Mouse (Mus musculus): ENCODE measurements around the gene Epb41l3. TPM values are rescaled to one million over a fixed set of nuclear protein-coding genes. Genes with fewer than 3 reads are reported as not detected.
A peak's percentile ranks its signal among the peaks of the same experiment; 100 is the strongest.

Epb41l3 gene
- polyA plus RNA-seq, 1 experiment: 8.4 TPM

DNA sequence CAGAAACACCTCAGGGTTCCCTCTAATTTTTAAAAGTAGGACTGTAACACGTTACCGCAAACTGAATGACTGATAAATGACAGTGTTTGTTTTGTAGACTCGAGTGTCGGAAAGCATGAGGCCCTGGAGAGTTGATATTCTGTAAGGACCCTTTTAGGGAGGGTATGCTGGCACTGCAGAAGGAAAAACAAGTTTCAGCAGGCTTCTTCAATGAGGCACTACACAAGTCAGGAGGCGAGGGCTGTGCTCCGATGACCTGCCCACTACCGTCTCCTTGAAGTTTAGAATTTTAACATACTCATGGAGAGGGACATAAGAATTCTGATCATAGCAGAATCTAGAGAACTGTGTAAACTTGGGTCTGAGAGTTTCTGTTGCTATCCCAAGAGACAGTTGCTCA is 15.1 kb upstream of the Epb41l3 start:
- no peak for TF ChIP-seq POLR2A (IDR thresholded peaks at IDR 0.05; ENCODE audit: control insufficient read depth, extremely low read depth, insufficient read depth, low read length, poor library complexity)
- TF ChIP-seq CTCF (IDR thresholded peaks at IDR 0.05; ENCODE audit: borderline replicate concordance, control insufficient read depth, extremely low read depth, insufficient read depth, low read length, poor library complexity): no peak
- Histone ChIP-seq H3K4me3 (ENCODE audit: control insufficient read depth, insufficient read depth, low read length) (no peak overlapping the region), H3K4me1 (replicated peaks; ENCODE audit: control insufficient read depth, insufficient read depth, low read length) (no peaks in the 10 kb centered on the region), H3K27me3 (ENCODE audit: control insufficient read depth, insufficient read depth, low read length) (no peaks in the 10 kb centered on the region), H3K36me3 (ENCODE audit: control insufficient read depth, insufficient read depth, low read length) (no peaks in the 10 kb centered on the region), H3K27ac (ENCODE audit: control insufficient read depth, insufficient read depth, low read length) (no peak overlapping the region)
- no peak for DNase-seq
- WGBS: 90% methylated on average over 7 of the region's 7 CpGs

DNA sequence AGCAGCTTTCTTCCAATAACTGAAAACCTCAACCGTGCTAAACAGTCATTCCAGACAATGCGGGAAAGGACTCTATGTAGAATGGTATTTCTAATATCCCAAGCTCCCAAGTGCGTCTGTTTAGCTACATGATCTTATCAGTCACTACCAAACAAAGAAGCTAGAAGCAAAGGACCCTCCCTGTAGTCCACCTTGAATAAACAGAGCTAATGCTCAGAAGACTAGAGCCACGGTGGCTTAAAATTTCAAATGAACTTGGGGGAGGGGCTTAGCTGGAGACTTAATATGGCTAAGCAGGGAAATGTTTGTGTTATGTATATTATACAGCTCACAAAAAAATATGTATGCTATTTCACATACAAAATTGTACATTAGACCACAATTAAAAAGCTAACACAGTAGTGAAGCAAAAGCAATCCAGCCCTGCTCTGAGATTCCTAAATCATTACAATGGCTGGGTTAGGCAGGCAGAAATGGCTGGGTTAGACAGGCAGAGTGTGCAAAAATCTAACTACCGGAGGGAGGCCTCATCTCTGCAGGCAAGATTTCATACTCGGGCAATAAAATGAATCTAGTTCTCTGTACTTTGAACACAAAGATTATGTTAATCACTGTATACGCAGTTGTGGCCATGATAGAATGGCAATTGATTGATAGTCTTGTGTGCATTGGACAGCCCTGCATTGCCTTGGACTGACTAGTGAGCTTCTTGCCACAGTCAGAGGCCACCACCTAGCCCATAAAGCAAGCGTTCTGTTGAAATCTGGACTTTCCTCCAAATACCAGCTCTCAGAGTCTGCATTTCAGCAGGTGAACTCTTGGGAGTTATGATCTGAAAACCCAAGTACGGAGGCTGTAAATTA is 13.4 kb upstream of the Epb41l3 start:
- no peak for DNase-seq
- Histone ChIP-seq H3K36me3 (ENCODE audit: control insufficient read depth, insufficient read depth, low read length) (no peaks in the 10 kb centered on the region), H3K27me3 (ENCODE audit: control insufficient read depth, insufficient read depth, low read length) (no peaks in the 10 kb centered on the region), H3K27ac (ENCODE audit: control insufficient read depth, insufficient read depth, low read length) (no peak overlapping the region), H3K4me1 (replicated peaks; ENCODE audit: control insufficient read depth, insufficient read depth, low read length) (no peaks in the 10 kb centered on the region), H3K4me3 (ENCODE audit: control insufficient read depth, insufficient read depth, low read length) (no peak overlapping the region)
- 86% methylated on average over 9 of the region's 9 CpGs for WGBS
- TF ChIP-seq CTCF (IDR thresholded peaks at IDR 0.05; ENCODE audit: borderline replicate concordance, control insufficient read depth, extremely low read depth, insufficient read depth, low read length, poor library complexity) (no peak), POLR2A (IDR thresholded peaks at IDR 0.05; ENCODE audit: control insufficient read depth, extremely low read depth, insufficient read depth, low read length, poor library complexity) (no peak)

GRCm38 (mm10) chr17:69067937-69068739 is 7.3 kb upstream of the Epb41l3 start:
- Histone ChIP-seq H3K4me1 (replicated peaks; ENCODE audit: control insufficient read depth, insufficient read depth, low read length) (no peaks in the 10 kb centered on the region), H3K4me3 (ENCODE audit: control insufficient read depth, insufficient read depth, low read length) (no peak overlapping the region), H3K27me3 (ENCODE audit: control insufficient read depth, insufficient read depth, low read length) (no peaks in the 10 kb centered on the region), H3K36me3 (ENCODE audit: control insufficient read depth, insufficient read depth, low read length) (no peaks in the 10 kb centered on the region), H3K27ac (ENCODE audit: control insufficient read depth, insufficient read depth, low read length) (no peak overlapping the region)
- TF ChIP-seq CTCF (IDR thresholded peaks at IDR 0.05; ENCODE audit: borderline replicate concordance, control insufficient read depth, extremely low read depth, insufficient read depth, low read length, poor library complexity): no peak
- TF ChIP-seq POLR2A (IDR thresholded peaks at IDR 0.05; ENCODE audit: control insufficient read depth, extremely low read depth, insufficient read depth, low read length, poor library complexity): no peak
- DNase-seq: no peak
- WGBS: 73% methylated on average over 11 of the region's 11 CpGs

DNA sequence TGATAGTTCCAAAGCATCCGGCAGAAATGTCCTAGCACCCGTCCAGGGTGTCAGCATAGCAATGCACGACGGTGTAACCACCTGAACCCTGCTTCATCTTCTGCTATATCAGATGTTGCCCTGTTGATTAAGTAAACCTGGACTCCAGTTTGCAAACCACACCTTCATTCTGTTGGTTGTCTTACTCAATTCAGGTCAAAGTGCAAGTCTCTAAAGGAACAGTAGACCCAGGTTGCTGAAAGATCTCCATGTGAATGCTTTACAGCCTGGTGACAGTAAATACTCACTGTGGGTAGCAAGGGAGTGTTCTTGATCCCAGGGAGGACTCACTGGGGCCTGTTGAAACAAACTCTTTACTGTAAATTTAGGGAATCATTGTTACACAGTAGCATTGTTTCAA is 1.4 kb upstream of the Epb41l3 start:
- no peaks in the 10 kb centered on the region for H3K4me1 ChIP-seq (replicated peaks; ENCODE audit: control insufficient read depth, insufficient read depth, low read length)
- WGBS: 90% methylated on average over 4 of the region's 4 CpGs
- DNase-seq: no peak
- no peaks in the 10 kb centered on the region for H3K27me3 ChIP-seq (ENCODE audit: control insufficient read depth, insufficient read depth, low read length)
- TF ChIP-seq CTCF (IDR thresholded peaks at IDR 0.05; ENCODE audit: borderline replicate concordance, control insufficient read depth, extremely low read depth, insufficient read depth, low read length, poor library complexity) (no peak), POLR2A (IDR thresholded peaks at IDR 0.05; ENCODE audit: control insufficient read depth, extremely low read depth, insufficient read depth, low read length, poor library complexity) (no peak)
- H3K27ac ChIP-seq (ENCODE audit: control insufficient read depth, insufficient read depth, low read length): no peak overlapping the region
- H3K4me3 ChIP-seq (ENCODE audit: control insufficient read depth, insufficient read depth, low read length): no peak overlapping the region
- no peaks in the 10 kb centered on the region for H3K36me3 ChIP-seq (ENCODE audit: control insufficient read depth, insufficient read depth, low read length)

DNA sequence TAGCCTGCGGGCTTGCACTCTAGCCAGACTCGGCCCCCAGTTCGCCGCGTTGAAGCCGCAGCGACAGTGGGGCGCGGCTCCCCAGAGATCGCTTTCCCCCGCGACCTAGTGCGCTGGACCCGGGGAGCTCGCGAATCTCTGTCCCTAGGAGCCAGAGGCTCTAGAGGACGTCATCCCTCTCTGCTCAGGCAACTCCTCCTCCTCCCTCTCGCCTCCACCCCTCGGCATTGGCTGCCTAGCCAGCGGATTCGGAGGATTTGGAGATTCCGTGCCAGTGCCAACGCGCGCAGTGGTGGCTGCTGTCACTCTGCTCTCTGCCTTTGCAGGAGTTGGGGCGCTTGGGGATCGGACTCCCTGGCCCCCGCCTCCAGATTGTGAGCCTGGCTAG is 749 bp downstream of the Epb41l3 start:
- TF ChIP-seq POLR2A (IDR thresholded peaks at IDR 0.05; ENCODE audit: control insufficient read depth, extremely low read depth, insufficient read depth, low read length, poor library complexity): no peak
- TF ChIP-seq CTCF (IDR thresholded peaks at IDR 0.05; ENCODE audit: borderline replicate concordance, control insufficient read depth, extremely low read depth, insufficient read depth, low read length, poor library complexity): no peak
- no peaks in the 10 kb centered on the region for H3K4me1 ChIP-seq (replicated peaks; ENCODE audit: control insufficient read depth, insufficient read depth, low read length)
- WGBS: 3% methylated on average over 28 of the region's 28 CpGs
- no peak overlapping the region for H3K27ac ChIP-seq (ENCODE audit: control insufficient read depth, insufficient read depth, low read length)
- no peaks in the 10 kb centered on the region for H3K36me3 ChIP-seq (ENCODE audit: control insufficient read depth, insufficient read depth, low read length)
- 0 out of 2 replicates have a peak overlapping the region, but pooled peaks have one; percentile 11 for H3K4me3 ChIP-seq (ENCODE audit: control insufficient read depth, insufficient read depth, low read length)
- H3K27me3 ChIP-seq (ENCODE audit: control insufficient read depth, insufficient read depth, low read length): no peaks in the 10 kb centered on the region
- no peak for DNase-seq

DNA sequence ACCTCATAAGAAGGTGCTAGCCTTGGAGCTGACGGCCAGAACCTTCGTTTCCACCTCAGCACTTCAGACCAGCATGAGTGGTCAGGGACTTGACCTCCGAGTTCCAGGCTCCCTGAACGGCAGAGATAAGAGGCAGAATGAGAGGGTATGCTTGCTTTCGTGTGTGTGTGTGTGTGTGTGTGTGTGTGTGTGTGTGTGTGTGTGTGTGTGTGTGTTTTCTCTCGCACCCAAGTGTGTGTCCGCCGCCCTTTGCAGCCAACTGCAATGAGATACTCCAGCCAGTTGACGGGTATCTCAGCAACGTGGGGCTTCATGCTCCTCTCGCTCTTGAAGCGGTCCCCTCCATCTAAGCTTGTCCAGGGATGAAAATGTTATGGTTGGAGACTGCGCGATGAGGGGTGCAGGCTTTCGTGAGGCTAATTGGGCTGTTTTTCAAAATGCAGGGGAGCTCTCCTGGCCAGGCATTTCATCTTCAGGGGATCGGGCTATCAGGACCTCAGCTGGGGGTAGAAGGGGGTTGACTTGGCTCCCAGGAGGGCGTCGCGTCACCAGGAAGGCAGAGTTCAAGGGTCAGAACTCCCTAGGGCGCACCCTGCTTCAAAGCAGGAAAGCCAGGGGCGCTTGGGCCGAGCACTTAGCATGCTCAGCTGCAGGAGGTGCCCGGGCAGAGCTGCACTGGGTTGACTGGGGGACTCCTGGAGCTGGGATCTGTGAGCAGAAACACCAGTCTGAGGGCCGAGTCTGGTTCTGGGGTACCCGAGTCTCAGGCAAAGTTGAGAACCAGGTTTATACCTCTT is 1.5 kb downstream of the Epb41l3 start:
- WGBS: 6% methylated on average over 25 of the region's 25 CpGs

More for the DNA sequence above, 1.5 kb downstream of the Epb41l3 start:
- Histone ChIP-seq H3K27ac (ENCODE audit: control insufficient read depth, insufficient read depth, low read length) (no peak overlapping the region), H3K27me3 (ENCODE audit: control insufficient read depth, insufficient read depth, low read length) (no peaks in the 10 kb centered on the region), H3K4me1 (replicated peaks; ENCODE audit: control insufficient read depth, insufficient read depth, low read length) (no peaks in the 10 kb centered on the region), H3K4me3 (ENCODE audit: control insufficient read depth, insufficient read depth, low read length) (no peak overlapping the region), H3K36me3 (ENCODE audit: control insufficient read depth, insufficient read depth, low read length) (no peaks in the 10 kb centered on the region)
- DNase-seq: no peak
- TF ChIP-seq CTCF (IDR thresholded peaks at IDR 0.05; ENCODE audit: borderline replicate concordance, control insufficient read depth, extremely low read depth, insufficient read depth, low read length, poor library complexity) (no peak), POLR2A (IDR thresholded peaks at IDR 0.05; ENCODE audit: control insufficient read depth, extremely low read depth, insufficient read depth, low read length, poor library complexity) (no peak)
